Mouse (Mus musculus) cerebellum, postnatal 25 days (tissue): ENCODE data around the gene Bola1.
A peak's percentile ranks its signal among the peaks of the same experiment; 100 is the strongest.
"Not testable (repeated sequence)": the region's sequence is repeated elsewhere in the genome, so short reads cannot be mapped to it uniquely, and the experiment has no call there.

Source experiments
- DNase-seq, 2 experiments: peaks; one replicate each; pipeline ENCODE4 v3.0.0; 2021; ENCODE audit warnings: mixed read lengths in 2 of 2

The Bola1 gene

GRCm38 (mm10) chr3:96175251-96175650 is 44.3 kb downstream of the Bola1 start:
- DNase-seq: no peak

- not testable (repeated sequence) for DNase-seq
Measured at GRCm38 (mm10) chr3:96174042-96174441, 45.5 kb downstream of the Bola1 start.

GRCm38 (mm10) chr3:96173185-96173584 is 46.3 kb downstream of the Bola1 start:
- DNase-seq: no peak

GRCm38 (mm10) chr3:96172197-96173178 is 47.0 kb downstream of the Bola1 start, which contains the start of gene Sf3b4:
TSS of gene Sf3b4 (plus strand) at chr3:96172332.
- peak; percentile 87 to 90 for DNase-seq

GRCm38 (mm10) chr3:96171583-96172196 is 47.8 kb downstream of the Bola1 start:
- DNase-seq: no peak

GRCm38 (mm10) chr3:96170976-96171545 is 48.4 kb downstream of the Bola1 start:
- no peak for DNase-seq

- no peak for DNase-seq
Measured at GRCm38 (mm10) chr3:96170276-96170675, 49.2 kb downstream of the Bola1 start.

GRCm38 (mm10) chr3:96168466-96169158 is 50.9 kb downstream of the Bola1 start:
- no peak for DNase-seq

- no peak for DNase-seq
Measured at GRCm38 (mm10) chr3:96163040-96163439, 56.5 kb downstream of the Bola1 start.

- peak; percentile 49 to 50 for DNase-seq
Measured at GRCm38 (mm10) chr3:96161869-96162840, 57.4 kb downstream of the Bola1 start, which contains the start of gene Mtmr11. TSS of gene Mtmr11 (plus strand) at chr3:96162004.

GRCm38 (mm10) chr3:96160803-96161516 is 58.5 kb downstream of the Bola1 start:
- DNase-seq: peak; percentile 76 to 85

- DNase-seq: peak; percentile 67 to 76
Measured at GRCm38 (mm10) chr3:96160222-96160802, 59.2 kb downstream of the Bola1 start.

- DNase-seq: no peak
Measured at GRCm38 (mm10) chr3:96159820-96160219, 59.7 kb downstream of the Bola1 start.

- DNase-seq: no peak
Measured at GRCm38 (mm10) chr3:96155501-96155900, 64.0 kb downstream of the Bola1 start.

- DNase-seq: no peak
Measured at GRCm38 (mm10) chr3:96152611-96153010, 66.9 kb downstream of the Bola1 start.

- DNase-seq: no peak
Measured at GRCm38 (mm10) chr3:96151836-96152235, 67.7 kb downstream of the Bola1 start.

GRCm38 (mm10) chr3:96147950-96148349 is 71.6 kb downstream of the Bola1 start:
- DNase-seq: peak; percentile 41 to 64
